Mouse (Mus musculus): ENCODE results near the gene Gdpd5. TPM values are rescaled to one million over a fixed set of nuclear protein-coding genes. Genes with fewer than 3 reads are reported as not detected.

Gdpd5 gene
- polyA plus RNA-seq, 1 experiment from 2014 or later, result 1.3 TPM

Other genes with a start within 250 kb of the Gdpd5 start
- gene Uvrag, start 240.3 kb upstream of the Gdpd5 start, polyA plus RNA-seq (2015; fragmentation: Nextera tagmentation; extraction: Ambion mirVana), result 8.9 and 9.0 TPM in 2 replicates
- 71.1 and 73.4 TPM in 2 replicates for gene Dgat2, start 198.7 kb upstream of the Gdpd5 start, polyA plus RNA-seq (2015; fragmentation: Nextera tagmentation; extraction: Ambion mirVana)
- 35.9 and 37.5 TPM in 2 replicates for gene Mogat2, start 142.8 kb upstream of the Gdpd5 start, polyA plus RNA-seq (2015; fragmentation: Nextera tagmentation; extraction: Ambion mirVana)
- 0.10 TPM in 2 replicates for gene Map6, start 114.0 kb upstream of the Gdpd5 start, polyA plus RNA-seq (2015; fragmentation: Nextera tagmentation; extraction: Ambion mirVana)
- 127 TPM in 2 replicates for gene Serpinh1, start 28.2 kb upstream of the Gdpd5 start, polyA plus RNA-seq (2015; fragmentation: Nextera tagmentation; extraction: Ambion mirVana)
- gene Klhl35, start 84.6 kb downstream of the Gdpd5 start, polyA plus RNA-seq (2015; fragmentation: Nextera tagmentation; extraction: Ambion mirVana), result 0.12 and 0.21 TPM in 2 replicates
- 741 and 746 TPM in 2 replicates for gene Rps3, start 102.3 kb downstream of the Gdpd5 start, polyA plus RNA-seq (2015; fragmentation: Nextera tagmentation; extraction: Ambion mirVana)
- 96.5 and 121 TPM in 2 replicates for gene Arrb1, start 154.1 kb downstream of the Gdpd5 start, polyA plus RNA-seq (2015; fragmentation: Nextera tagmentation; extraction: Ambion mirVana)
- 0.16 and 0.22 TPM in 2 replicates for gene Tpbgl, start 245.7 kb downstream of the Gdpd5 start, polyA plus RNA-seq (2015; fragmentation: Nextera tagmentation; extraction: Ambion mirVana)